Mouse (Mus musculus) brown adipose tissue, adult 24 weeks (tissue): ENCODE results near the gene Fblim1. TPM values are rescaled to one million over a fixed set of nuclear protein-coding genes. Genes with fewer than 3 reads are reported as not detected.

Source experiments
- H3K27ac ChIP-seq: fragments of 200-500 bp; replicated peaks from 2 replicates; pipeline ENCODE4 v1.5.1; 2012; ENCODE audit warnings: low read depth, mild to moderate bottlenecking, low read length
- H3K4me1 ChIP-seq: fragments of 200-500 bp; 2 replicates; pipeline ENCODE4 v1.6.1; 2012; ENCODE audit warnings: low read length, mixed read lengths; ENCODE audit not compliant: control insufficient read depth, insufficient read depth, insufficient read length
- H3K4me3 ChIP-seq: fragments of 200-500 bp; 2 replicates; pipeline ENCODE4 v1.5.1; 2012; ENCODE audit warnings: low read depth, mild to moderate bottlenecking, low read length, moderate library complexity; ENCODE audit not compliant: insufficient read depth
- polyA plus RNA-seq: library from polyadenylated mRNA; stranded (reverse); fragments of >200 nt; gene quantifications from 2 replicates; pipeline ENCODE4 v1.2.4, GENCODE M21; 2012; ENCODE audit not compliant: missing spikeins, insufficient read depth, insufficient read length

Gene Fblim1
- polyA plus RNA-seq, 1 experiment, result 2.1 TPM

- Histone ChIP-seq H3K4me1 (peaks cover 3% of the 10 kb centered on the region), H3K4me3 (peak overlapping the region; percentile 95), H3K27ac (peak overlapping the region; percentile 46)
Observed at GRCm38 (mm10) chr4:141536291-141537225, 69.3 kb downstream of the Fblim1 start.

GRCm38 (mm10) chr4:141534947-141535680 is 70.8 kb downstream of the Fblim1 start:
- no peak overlapping the region for H3K27ac ChIP-seq
- H3K4me1 ChIP-seq, result peaks cover 3% of the 10 kb centered on the region
- H3K4me3 ChIP-seq, result no peak overlapping the region

- H3K27ac ChIP-seq, result no peak overlapping the region
- peaks cover 12% of the 10 kb centered on the region for H3K4me1 ChIP-seq
- no peak overlapping the region for H3K4me3 ChIP-seq
Observed at GRCm38 (mm10) chr4:141530979-141531378, 74.9 kb downstream of the Fblim1 start.

GRCm38 (mm10) chr4:141528938-141529337 is 77.0 kb downstream of the Fblim1 start:
- Histone ChIP-seq H3K27ac (no peak overlapping the region), H3K4me3 (no peak overlapping the region), H3K4me1 (peaks cover 15% of the 10 kb centered on the region)

- H3K27ac ChIP-seq, result no peak overlapping the region
Observed at GRCm38 (mm10) chr4:141526936-141527650, 78.8 kb downstream of the Fblim1 start.

More at GRCm38 (mm10) chr4:141526936-141527650, 78.8 kb downstream of the Fblim1 start:
- Histone ChIP-seq H3K4me1 (peaks cover 20% of the 10 kb centered on the region), H3K4me3 (no peak overlapping the region)

Other genes with a start within 250 kb of the Fblim1 start
- 1.3 TPM in 1 of 2 replicates, not detected in the other for gene Fam131c, start 237.9 kb downstream of the Fblim1 start, polyA plus RNA-seq
- not detected in 2 replicates for gene Clcnka, start 207.4 kb downstream of the Fblim1 start, polyA plus RNA-seq
- not detected in 2 replicates for gene Clcnkb, start 190.1 kb downstream of the Fblim1 start, polyA plus RNA-seq
- gene Hspb7, start 185.3 kb downstream of the Fblim1 start, polyA plus RNA-seq, result 3.5 and 3.8 TPM in 2 replicates
- not detected in 2 replicates for gene Srarp, start 170.0 kb downstream of the Fblim1 start, polyA plus RNA-seq
- 5.1 and 7.9 TPM in 2 replicates for gene Zbtb17, start 161.4 kb downstream of the Fblim1 start, polyA plus RNA-seq
- 9.5 and 15.2 TPM in 2 replicates for gene Spen, start 67.5 kb downstream of the Fblim1 start, polyA plus RNA-seq
- 1.1 TPM in 1 of 2 replicates, not detected in the other for gene Tmem82, start 12.5 kb upstream of the Fblim1 start, polyA plus RNA-seq
- gene Slc25a34, start 17.7 kb upstream of the Fblim1 start, polyA plus RNA-seq, result 4.5 and 12.7 TPM in 2 replicates
- 8.8 and 12.9 TPM in 2 replicates for gene Plekhm2, start 58.8 kb upstream of the Fblim1 start, polyA plus RNA-seq
- gene Rsc1a1, start 79.5 kb upstream of the Fblim1 start, polyA plus RNA-seq, result 3.0 TPM in 1 of 2 replicates, not detected in the other
- 9.4 and 12.3 TPM in 2 replicates for gene Ddi2, start 117.3 kb upstream of the Fblim1 start, polyA plus RNA-seq
- not detected in 2 replicates for gene Agmat, start 140.6 kb upstream of the Fblim1 start, polyA plus RNA-seq
- 4.7 and 6.4 TPM in 2 replicates for gene Dnajc16, start 184.8 kb upstream of the Fblim1 start, polyA plus RNA-seq
- gene Casp9, start 187.5 kb upstream of the Fblim1 start, polyA plus RNA-seq, result 6.1 and 7.7 TPM in 2 replicates
- gene Cela2a, start 220.1 kb upstream of the Fblim1 start, polyA plus RNA-seq, result not detected in 2 replicates
- gene Ctrc, start 240.3 kb upstream of the Fblim1 start, polyA plus RNA-seq, result not detected in 2 replicates